Mouse (Mus musculus): ENCODE results near the gene Gfi1b. TPM values are rescaled to one million over a fixed set of nuclear protein-coding genes. Genes with fewer than 3 reads are reported as not detected.

The Gfi1b gene
- polyA plus RNA-seq, 1 experiment, result not detected

GRCm38 (mm10) chr2:28612436-28613063 lies 9.2 kb downstream of the Gfi1b start:
- no peak overlapping the region for H3K27ac ChIP-seq (replicated peaks; ENCODE audit: low read depth, low read length)
- H3K4me3 ChIP-seq (ENCODE audit: insufficient read depth, low read depth, low read length), result no peak overlapping the region

GRCm38 (mm10) chr2:28611407-28611787 lies 10.4 kb downstream of the Gfi1b start:
- H3K4me1 ChIP-seq (ENCODE audit: control insufficient read depth, insufficient read depth, insufficient read length, low read length), result no peaks in the 10 kb centered on the region
- no peak overlapping the region for H3K4me3 ChIP-seq (ENCODE audit: insufficient read depth, low read depth, low read length)
- no peak overlapping the region for H3K27ac ChIP-seq (replicated peaks; ENCODE audit: low read depth, low read length)

More at GRCm38 (mm10) chr2:28612436-28613063, 9.2 kb downstream of the Gfi1b start:
- no peaks in the 10 kb centered on the region for H3K4me1 ChIP-seq (ENCODE audit: control insufficient read depth, insufficient read depth, insufficient read length, low read length)

- no peak overlapping the region for H3K27ac ChIP-seq (replicated peaks; ENCODE audit: low read depth, low read length)
- H3K4me3 ChIP-seq (ENCODE audit: insufficient read depth, low read depth, low read length), result no peak overlapping the region
- no peaks in the 10 kb centered on the region for H3K4me1 ChIP-seq (ENCODE audit: control insufficient read depth, insufficient read depth, insufficient read length, low read length)
Measured at GRCm38 (mm10) chr2:28610716-28611406, 10.9 kb downstream of the Gfi1b start.

GRCm38 (mm10) chr2:28609851-28610250 lies 11.9 kb downstream of the Gfi1b start:
- Histone ChIP-seq H3K4me1 (ENCODE audit: control insufficient read depth, insufficient read depth, insufficient read length, low read length) (no peaks in the 10 kb centered on the region), H3K4me3 (ENCODE audit: insufficient read depth, low read depth, low read length) (no peak overlapping the region), H3K27ac (replicated peaks; ENCODE audit: low read depth, low read length) (no peak overlapping the region)

- Histone ChIP-seq H3K4me1 (ENCODE audit: control insufficient read depth, insufficient read depth, insufficient read length, low read length) (no peaks in the 10 kb centered on the region), H3K27ac (replicated peaks; ENCODE audit: low read depth, low read length) (no peak overlapping the region), H3K4me3 (ENCODE audit: insufficient read depth, low read depth, low read length) (no peak overlapping the region)
Measured at GRCm38 (mm10) chr2:28607341-28608165, 14.2 kb downstream of the Gfi1b start.

GRCm38 (mm10) chr2:28606601-28607340 lies 15.0 kb downstream of the Gfi1b start:
- Histone ChIP-seq H3K27ac (replicated peaks; ENCODE audit: low read depth, low read length) (no peak overlapping the region), H3K4me1 (ENCODE audit: control insufficient read depth, insufficient read depth, insufficient read length, low read length) (no peaks in the 10 kb centered on the region)

GRCm38 (mm10) chr2:28605789-28606541 lies 15.8 kb downstream of the Gfi1b start:
- H3K27ac ChIP-seq (replicated peaks; ENCODE audit: low read depth, low read length), result no peak overlapping the region
- H3K4me3 ChIP-seq (ENCODE audit: insufficient read depth, low read depth, low read length), result no peak overlapping the region
- H3K4me1 ChIP-seq (ENCODE audit: control insufficient read depth, insufficient read depth, insufficient read length, low read length), result no peaks in the 10 kb centered on the region

More at GRCm38 (mm10) chr2:28606601-28607340, 15.0 kb downstream of the Gfi1b start:
- no peak overlapping the region for H3K4me3 ChIP-seq (ENCODE audit: insufficient read depth, low read depth, low read length)

- H3K4me3 ChIP-seq (ENCODE audit: insufficient read depth, low read depth, low read length), result no peak overlapping the region
- no peak overlapping the region for H3K27ac ChIP-seq (replicated peaks; ENCODE audit: low read depth, low read length)
- no peaks in the 10 kb centered on the region for H3K4me1 ChIP-seq (ENCODE audit: control insufficient read depth, insufficient read depth, insufficient read length, low read length)
Measured at GRCm38 (mm10) chr2:28603542-28603941, 18.2 kb downstream of the Gfi1b start.

- no peaks in the 10 kb centered on the region for H3K4me1 ChIP-seq (ENCODE audit: control insufficient read depth, insufficient read depth, insufficient read length, low read length)
- no peak overlapping the region for H3K4me3 ChIP-seq (ENCODE audit: insufficient read depth, low read depth, low read length)
- H3K27ac ChIP-seq (replicated peaks; ENCODE audit: low read depth, low read length), result no peak overlapping the region
Measured at GRCm38 (mm10) chr2:28601720-28602590, 19.8 kb downstream of the Gfi1b start.

GRCm38 (mm10) chr2:28599569-28599900 lies 22.2 kb downstream of the Gfi1b start:
- no peaks in the 10 kb centered on the region for H3K4me1 ChIP-seq (ENCODE audit: control insufficient read depth, insufficient read depth, insufficient read length, low read length)
- no peak overlapping the region for H3K27ac ChIP-seq (replicated peaks; ENCODE audit: low read depth, low read length)
- H3K4me3 ChIP-seq (ENCODE audit: insufficient read depth, low read depth, low read length), result no peak overlapping the region

- H3K4me3 ChIP-seq (ENCODE audit: insufficient read depth, low read depth, low read length), result no peak overlapping the region
- no peak overlapping the region for H3K27ac ChIP-seq (replicated peaks; ENCODE audit: low read depth, low read length)
- no peaks in the 10 kb centered on the region for H3K4me1 ChIP-seq (ENCODE audit: control insufficient read depth, insufficient read depth, insufficient read length, low read length)
Measured at GRCm38 (mm10) chr2:28598692-28599568, 22.9 kb downstream of the Gfi1b start.

- H3K4me1 ChIP-seq (ENCODE audit: control insufficient read depth, insufficient read depth, insufficient read length, low read length), result no peaks in the 10 kb centered on the region
- H3K4me3 ChIP-seq (ENCODE audit: insufficient read depth, low read depth, low read length), result no peak overlapping the region
- H3K27ac ChIP-seq (replicated peaks; ENCODE audit: low read depth, low read length), result no peak overlapping the region
Measured at GRCm38 (mm10) chr2:28597733-28598547, 23.8 kb downstream of the Gfi1b start.
